Mouse (Mus musculus) ES-E14 (cell line): ENCODE measurements around the gene 9530003J23Rik.

Experiments
- CHD2 ChIP-seq: IDR thresholded peaks from 2 replicates; pipeline ENCODE4 v1.6.1; 2014; ENCODE audit warnings: mild to moderate bottlenecking, low read depth, low read length, inconsistent platforms
- HCFC1 ChIP-seq: IDR thresholded peaks from 2 replicates; pipeline ENCODE4 v1.6.1; 2012; ENCODE audit warnings: low read length, inconsistent platforms, borderline replicate concordance; ENCODE audit not compliant: insufficient read depth
- MAFK ChIP-seq: IDR thresholded peaks from 2 replicates; pipeline ENCODE4 v1.6.1; 2014; ENCODE audit warnings: mild to moderate bottlenecking, low read depth, low read length, inconsistent platforms; ENCODE audit not compliant: insufficient read depth
- ZC3H11A ChIP-seq: IDR thresholded peaks from 2 replicates; pipeline ENCODE4 v1.6.1; 2012; ENCODE audit warnings: low read depth, mild to moderate bottlenecking, inconsistent platforms, low read length, borderline replicate concordance
- ZNF384 ChIP-seq: IDR thresholded peaks from 2 replicates; pipeline ENCODE4 v1.6.1; 2012; ENCODE audit warnings: low read depth, low read length, inconsistent platforms

GRCm38 (mm10) chr10:117193364-117193763 is 45.1 kb downstream of the 9530003J23Rik start:
- TF ChIP-seq MAFK (no peak), ZC3H11A (no peak), CHD2 (peak; percentile 95), ZNF384 (no peak), HCFC1 (no peak)
